11 mouse cellular contexts compared by ENCODE assay signal in the genomic region with DNA sequence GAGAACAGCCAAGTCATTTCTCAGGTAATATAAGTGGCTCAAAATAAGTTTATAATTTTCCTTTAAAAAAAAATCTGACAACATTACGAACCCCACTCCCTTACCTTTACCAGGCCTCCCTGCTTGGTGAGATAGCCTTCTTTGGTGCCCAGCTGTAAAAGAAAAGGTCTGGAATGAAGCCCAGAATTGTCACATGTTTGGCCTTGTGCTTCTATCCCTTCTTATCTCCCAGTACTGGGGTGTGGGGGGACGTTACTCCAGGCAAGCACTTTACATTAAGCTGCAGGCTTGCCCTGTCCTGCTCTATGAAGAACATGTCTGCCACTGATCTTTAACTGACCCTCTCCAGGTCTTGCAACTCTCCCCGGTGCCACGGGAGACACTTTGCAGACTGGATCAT. TPM values are rescaled to one million over a fixed set of nuclear protein-coding genes. Genes with fewer than 3 reads are reported as not detected.
DNase-seq lines count a peak whose midpoint lies in the region; ATAC-seq and TF ChIP-seq lines count a peak whose summit lies in the region.
"Had no signal": no experiment of that assay in that cellular context is flagged by ENCODE, and none has a peak within 500 bp of the region (broad histone marks: within the 10 kb centered on the region; RNA-seq: fewer than 3 reads in every experiment).

No protein-coding gene starts in this region.

- no peaks in the 10 kb centered on the region for H3K36me3 ChIP-seq in stomach, embryonic 14.5 days (ENCODE audit: control insufficient read depth, insufficient read depth, low read length)
- no peaks in the 10 kb centered on the region for H3K36me3 ChIP-seq in forebrain, embryonic 11.5 days (ENCODE audit: control insufficient read depth, insufficient read depth, low read length)
- H3K36me3 ChIP-seq: midbrain, embryonic 15.5 days had no signal

- WGBS in stomach, embryonic 14.5 days, result 66% methylated on average over 4 of the region's 4 CpGs
- WGBS in forebrain, embryonic 11.5 days, result 90% methylated on average over 4 of the region's 4 CpGs

- ATAC-seq in stomach, embryonic 14.5 days (ENCODE audit: insufficient number of reproducible peaks, insufficient read depth, low FRiP score, low read depth), result peak; percentile 61; the same call in 1 of the 2 replicates
- no peak for ATAC-seq in forebrain, embryonic 11.5 days (replicated peaks; ENCODE audit: low FRiP score)
- ATAC-seq: midbrain, embryonic 15.5 days had no signal

- peak; percentile 64 for DNase-seq in lung, postnatal 36 days
- no peak for DNase-seq in lung, postnatal 25 days (ENCODE audit: low spot score)
- peak; percentile 45 for DNase-seq in brain, embryonic 14.5 days (ENCODE audit: low read depth)
- DNase-seq in heart, postnatal 4 days, result peak; percentile 75
- no peak for DNase-seq in layer of hippocampus, postnatal 25 days (ENCODE audit: extremely low spot score in 1 of 2, low spot score in 1 of 2)
- DNase-seq in kidney, adult 18-20 months, result no peak
- no peak for DNase-seq in forebrain, embryonic 11.5 days (ENCODE audit: low spot score)
- DNase-seq: cerebellum, adult 2 months; gastrocnemius, adult 2 months had no signal

- no peaks in the 10 kb centered on the region for H3K27me3 ChIP-seq in stomach, embryonic 14.5 days (ENCODE audit: control insufficient read depth, insufficient read depth, low read length)
- H3K27me3 ChIP-seq in forebrain, embryonic 11.5 days (ENCODE audit: control insufficient read depth, insufficient read depth, low read length), result no peaks in the 10 kb centered on the region
- H3K27me3 ChIP-seq: midbrain, embryonic 15.5 days had no signal

- TF ChIP-seq POLR2A in brain, embryonic 14.5 days (IDR thresholded peaks at IDR 0.05; ENCODE audit: borderline replicate concordance, extremely low read depth, insufficient read depth, insufficient read length, poor library complexity, severe bottlenecking), result no peak

- no peak overlapping the region for H3K27ac ChIP-seq in stomach, embryonic 14.5 days (ENCODE audit: low read length)
- H3K27ac ChIP-seq in forebrain, embryonic 11.5 days (ENCODE audit: low read depth, low read length), result no peak overlapping the region
- H3K27ac ChIP-seq: gastrocnemius, adult 2 months; midbrain, embryonic 15.5 days had no signal

- no peak overlapping the region for H3K4me2 ChIP-seq in stomach, embryonic 14.5 days (replicated peaks; ENCODE audit: low read depth, low read length)
- no peak overlapping the region for H3K4me2 ChIP-seq in forebrain, embryonic 11.5 days (ENCODE audit: low read depth, low read length, severe bottlenecking)
- H3K4me2 ChIP-seq: midbrain, embryonic 15.5 days had no signal

- H3K9me3 ChIP-seq in stomach, embryonic 14.5 days (ENCODE audit: control insufficient read depth, low read depth, low read length), result no peaks in the 10 kb centered on the region
- no peaks in the 10 kb centered on the region for H3K9me3 ChIP-seq in forebrain, embryonic 11.5 days (ENCODE audit: control insufficient read depth, low read length)
- H3K9me3 ChIP-seq: midbrain, embryonic 15.5 days had no signal

- TF ChIP-seq CTCF in brain, embryonic 14.5 days (IDR thresholded peaks at IDR 0.05; ENCODE audit: borderline replicate concordance, extremely low read depth, insufficient read depth, insufficient read length), result no peak

- H3K4me1 ChIP-seq in stomach, embryonic 14.5 days (ENCODE audit: control insufficient read depth, insufficient read depth, low read length), result 0 out of 2 replicates have a peak, but pooled peaks cover 4% of the 10 kb centered on the region
- no peaks in the 10 kb centered on the region for H3K4me1 ChIP-seq in forebrain, embryonic 11.5 days (replicated peaks; ENCODE audit: control insufficient read depth, insufficient read depth, low read length)
- H3K4me1 ChIP-seq: midbrain, embryonic 15.5 days had no signal

- H3K4me3 ChIP-seq in stomach, embryonic 14.5 days (ENCODE audit: low read depth, low read length), result no peak overlapping the region
- H3K4me3 ChIP-seq in forebrain, embryonic 11.5 days (ENCODE audit: low read depth, low read length), result no peak overlapping the region
- H3K4me3 ChIP-seq: gastrocnemius, adult 2 months; midbrain, embryonic 15.5 days had no signal

- no peak overlapping the region for H3K9ac ChIP-seq in stomach, embryonic 14.5 days (replicated peaks; ENCODE audit: low read depth, low read length)
- no peak overlapping the region for H3K9ac ChIP-seq in forebrain, embryonic 11.5 days (ENCODE audit: low read length)
- H3K9ac ChIP-seq: midbrain, embryonic 15.5 days had no signal

RNA-seq across cellular contexts. Expression of a gene that starts 22.5 kb away (rescaled TPM):
- polyA plus RNA-seq in brain, embryonic 14.5 days (2012; rRNA removed), result 77.3 and 97.8 TPM in 2 replicates
- 10 to 100 TPM; 74.1 to 79.4 TPM for total RNA-seq in heart, postnatal 4 days (2021)
- polyA plus RNA-seq in stomach, embryonic 14.5 days (2014; fragmentation: Nextera tagmentation; extraction: Ambion mirVana), result 110 and 119 TPM in 2 replicates
- total RNA-seq in layer of hippocampus, postnatal 25 days (2021), result 10 to 100 TPM; 66.3 to 69.6 TPM
- polyA plus RNA-seq in forebrain, embryonic 11.5 days (2014; fragmentation: Nextera tagmentation; extraction: Ambion mirVana), result 102 and 107 TPM in 2 replicates

RNA-seq across cellular contexts. Expression of a gene that starts 40.6 kb away (rescaled TPM):
- polyA plus RNA-seq in brain, embryonic 14.5 days (2012; rRNA removed), result 1.9 and 2.0 TPM in 2 replicates
- 1 to 10 TPM; 7.6 to 7.8 TPM for total RNA-seq in heart, postnatal 4 days (2021)
- polyA plus RNA-seq in stomach, embryonic 14.5 days (2014; fragmentation: Nextera tagmentation; extraction: Ambion mirVana), result 12.0 and 14.7 TPM in 2 replicates
- total RNA-seq in layer of hippocampus, postnatal 25 days (2021), result 1 to 10 TPM; 4.3 to 6.7 TPM
- 4.8 and 6.9 TPM in 2 replicates for polyA plus RNA-seq in forebrain, embryonic 11.5 days (2014; fragmentation: Nextera tagmentation; extraction: Ambion mirVana)

Comparison
In these comparisons a context has a peak if more than half of its experiments do, and no peak if none do; other contexts are left out.
1. DNase-seq: peak in lung, postnatal 36 days (single experiment), brain, embryonic 14.5 days (single experiment) and heart, postnatal 4 days (single experiment); none in lung, postnatal 25 days (single experiment), layer of hippocampus, postnatal 25 days (0 of 2), kidney, adult 18-20 months (single experiment) and forebrain, embryonic 11.5 days (single experiment).